Mouse (Mus musculus) frontal cortex, postnatal 10 days (tissue): ENCODE measurements around the gene St6galnac3.

Experiments used
- DNase-seq, 2 experiments: peaks; one replicate each; pipeline ENCODE4 v3.0.0; 2022; ENCODE audit warnings: low spot score in 2 of 2, mixed read lengths in 1 of 2

The St6galnac3 gene

DNA sequence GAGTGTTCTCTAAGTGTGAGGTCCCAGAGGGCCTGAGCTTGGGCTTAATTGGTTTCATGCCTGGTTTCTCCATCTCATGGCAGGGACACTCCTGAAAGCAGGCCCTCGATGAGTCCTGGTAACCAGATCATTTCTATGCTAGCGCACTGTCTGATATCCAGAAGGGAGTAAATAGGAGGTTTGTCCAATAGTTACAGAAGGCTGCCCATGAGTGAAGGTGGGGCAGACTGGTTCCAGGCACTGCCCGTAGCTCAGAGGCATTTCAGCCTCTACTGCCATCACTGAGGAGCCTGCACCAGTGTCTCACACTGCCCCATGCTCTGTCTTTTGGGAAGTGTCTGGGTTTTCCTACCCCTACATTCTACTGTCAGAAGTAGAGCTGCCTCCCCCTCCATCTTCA lies 72.1 kb downstream of the St6galnac3 start:
- DNase-seq: no peak

DNA sequence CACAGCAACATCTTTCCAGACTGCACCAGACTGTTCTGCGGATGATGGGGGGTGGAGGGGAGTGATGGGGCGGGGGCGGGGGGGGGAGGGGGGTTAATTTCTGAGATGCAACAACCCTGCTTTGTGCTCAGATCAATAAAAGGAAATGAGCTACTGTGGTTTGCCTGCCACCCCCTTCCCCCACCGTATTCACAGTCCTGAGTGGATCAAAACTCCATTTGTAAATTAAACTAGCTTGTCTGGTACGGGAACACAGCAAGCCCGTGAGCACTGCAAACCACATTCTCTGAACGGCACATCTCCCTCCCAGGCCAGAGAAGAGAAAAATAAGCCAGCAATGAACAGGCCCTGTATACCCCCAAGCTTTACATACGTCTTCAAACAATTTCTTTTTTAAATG lies 76.3 kb downstream of the St6galnac3 start:
- no peak for DNase-seq

DNA sequence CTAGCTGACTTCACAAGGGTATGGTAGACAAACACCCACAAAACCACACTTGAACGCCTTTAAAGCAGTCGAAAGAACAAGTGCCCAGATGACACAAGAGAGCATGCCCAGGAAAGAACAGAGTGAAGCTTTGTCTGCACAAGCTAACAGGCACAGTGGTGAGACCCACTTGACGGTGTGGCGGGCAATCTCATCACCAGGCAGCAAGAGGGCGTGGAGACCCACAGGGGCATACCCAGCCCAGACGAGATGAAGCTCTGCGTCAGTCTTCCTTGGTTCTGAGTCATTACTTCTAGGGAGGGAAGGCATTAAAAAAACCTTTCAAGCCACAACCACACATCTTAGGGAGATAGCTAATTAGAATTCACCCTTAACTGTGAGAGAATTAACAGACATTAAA lies 79.2 kb downstream of the St6galnac3 start:
- no peak for DNase-seq

DNA sequence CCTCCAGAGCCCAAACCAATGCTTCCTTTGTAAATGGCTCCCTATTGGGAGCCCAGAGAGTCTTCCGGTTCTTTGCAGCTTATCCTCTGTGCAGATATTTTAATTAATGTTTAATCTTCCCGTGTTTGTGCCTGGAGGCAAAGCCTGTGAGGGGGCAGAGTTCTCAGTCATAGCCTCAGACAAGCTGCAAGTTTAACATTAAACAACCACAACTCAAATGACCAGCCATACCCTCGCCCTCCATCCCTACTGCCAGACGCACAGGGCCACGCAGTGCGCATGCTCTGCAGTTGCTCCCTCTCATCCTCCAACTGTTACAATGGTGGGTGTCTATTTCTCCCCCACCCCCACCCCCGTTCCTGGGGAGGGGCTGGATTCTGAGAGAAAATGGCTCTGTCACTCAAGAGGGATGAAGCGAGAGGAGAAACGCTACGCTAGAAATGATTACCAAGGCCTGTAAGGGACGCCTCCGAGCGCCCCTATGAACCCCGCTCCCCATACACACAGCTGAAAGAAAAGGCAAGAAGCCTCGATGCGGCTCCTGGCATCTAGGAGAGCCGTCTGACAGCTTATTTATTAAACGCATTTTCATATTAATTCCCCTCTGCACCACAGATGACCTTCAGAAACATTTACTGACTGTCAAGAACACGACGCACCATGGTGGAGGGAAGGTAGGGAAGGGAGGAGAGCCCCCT lies 81.0 kb downstream of the St6galnac3 start:
- DNase-seq: no peak

DNA sequence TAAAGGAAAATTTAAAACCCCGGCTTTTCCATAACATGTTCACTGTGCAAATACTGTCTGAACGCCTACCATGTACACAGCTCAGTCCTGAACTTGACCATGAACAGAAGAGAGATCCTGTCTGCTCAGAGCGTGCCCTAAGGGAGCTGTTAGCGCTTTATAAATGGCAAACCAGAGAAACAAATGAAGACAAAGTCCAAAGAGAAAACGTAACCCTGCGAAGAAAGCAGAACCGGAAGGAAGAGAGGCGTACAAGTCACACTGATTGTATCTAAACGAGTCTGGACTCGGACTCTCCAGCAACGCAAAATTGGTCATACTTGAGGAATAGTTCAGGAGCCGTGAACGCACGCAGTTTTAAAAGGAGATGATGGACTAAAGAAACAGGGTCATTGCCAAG lies 82.1 kb downstream of the St6galnac3 start:
- no peak for DNase-seq

DNA sequence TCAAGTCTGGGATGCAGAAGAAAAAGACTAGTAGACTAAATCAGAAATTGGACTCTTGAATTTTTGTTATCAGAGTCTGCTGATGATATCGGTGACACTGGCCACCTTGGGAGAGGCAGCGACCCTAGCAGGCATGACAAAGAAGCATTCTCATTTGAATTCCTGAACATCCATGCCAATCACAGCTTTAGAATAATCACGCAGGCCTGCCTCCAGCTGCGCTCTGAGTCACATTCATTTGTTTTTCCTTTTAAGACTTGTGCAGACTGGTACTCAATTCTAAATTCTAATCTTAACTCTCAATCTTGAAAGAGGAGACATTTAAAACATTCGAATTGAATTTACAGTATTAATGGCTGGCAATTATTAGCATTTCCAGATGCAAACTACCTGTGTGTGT lies 83.2 kb downstream of the St6galnac3 start:
- DNase-seq: no peak

DNA sequence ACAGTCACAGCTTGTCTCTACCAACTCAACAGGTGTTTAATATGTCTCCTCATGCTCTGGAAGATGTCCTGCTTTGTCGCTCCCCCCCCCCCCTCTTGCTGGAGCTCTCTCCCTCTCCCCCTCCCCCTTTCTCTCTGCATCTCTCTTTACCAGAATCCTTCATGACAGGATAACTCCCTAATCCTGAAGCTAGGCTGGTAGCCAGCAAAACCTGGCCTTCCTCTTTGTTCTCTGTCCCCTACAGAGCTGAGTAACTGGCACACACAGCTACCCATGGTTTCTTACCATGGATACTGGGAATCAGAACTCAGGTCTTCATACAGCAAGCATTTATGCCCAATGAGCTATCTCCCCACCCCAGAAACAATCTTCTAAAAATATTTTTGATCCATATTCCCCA lies 87.6 kb downstream of the St6galnac3 start:
- no peak for DNase-seq

DNA sequence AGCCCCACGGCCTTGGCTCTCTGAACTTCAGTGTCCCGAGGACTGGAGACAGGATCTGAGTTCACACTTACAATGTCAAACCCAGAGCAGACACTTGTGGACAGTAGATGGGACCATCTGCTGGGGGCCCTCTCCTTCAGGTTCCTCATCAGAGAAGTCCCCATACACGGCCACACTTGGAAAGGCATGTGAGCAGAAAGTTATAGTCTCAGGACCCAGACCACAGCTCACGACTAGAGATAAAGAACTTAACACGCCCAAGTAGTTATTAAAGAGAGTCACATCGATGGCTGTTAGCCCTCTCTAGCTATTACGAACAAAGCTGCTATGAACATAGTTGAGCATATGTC lies 88.2 kb downstream of the St6galnac3 start:
- DNase-seq: no peak

DNA sequence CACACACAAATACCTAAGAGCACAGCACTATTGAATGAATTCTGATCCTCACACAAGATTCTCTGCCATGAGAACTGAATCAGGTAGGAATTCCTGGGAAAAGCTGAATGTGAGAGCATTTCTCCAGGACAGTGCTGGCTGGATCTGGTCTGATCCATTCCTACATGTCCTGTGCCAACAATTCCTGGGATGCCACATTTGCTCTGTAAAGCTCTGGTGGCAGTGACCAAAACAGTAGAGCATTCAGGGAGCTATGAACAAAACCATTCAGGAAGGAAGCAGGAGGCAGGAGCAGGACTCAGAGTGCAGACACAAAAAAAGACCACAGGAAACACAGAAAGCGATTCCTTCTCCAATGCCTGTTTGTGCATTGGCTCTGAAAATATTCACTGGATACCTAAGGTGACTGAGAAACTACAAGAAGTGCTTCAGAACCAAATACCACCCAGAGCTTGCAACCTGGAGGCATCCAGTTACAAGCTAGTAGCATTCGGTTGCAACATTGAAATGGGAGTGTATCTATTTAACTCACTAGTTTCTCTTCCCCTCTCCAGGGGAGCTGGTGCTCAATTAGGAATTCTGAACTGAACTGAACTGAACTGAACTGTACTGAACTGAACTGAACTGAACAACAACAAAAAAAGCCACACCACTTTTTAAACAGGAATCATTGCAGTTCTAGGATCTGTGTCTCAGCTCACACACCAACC lies 88.7 kb downstream of the St6galnac3 start:
- no peak for DNase-seq

DNA sequence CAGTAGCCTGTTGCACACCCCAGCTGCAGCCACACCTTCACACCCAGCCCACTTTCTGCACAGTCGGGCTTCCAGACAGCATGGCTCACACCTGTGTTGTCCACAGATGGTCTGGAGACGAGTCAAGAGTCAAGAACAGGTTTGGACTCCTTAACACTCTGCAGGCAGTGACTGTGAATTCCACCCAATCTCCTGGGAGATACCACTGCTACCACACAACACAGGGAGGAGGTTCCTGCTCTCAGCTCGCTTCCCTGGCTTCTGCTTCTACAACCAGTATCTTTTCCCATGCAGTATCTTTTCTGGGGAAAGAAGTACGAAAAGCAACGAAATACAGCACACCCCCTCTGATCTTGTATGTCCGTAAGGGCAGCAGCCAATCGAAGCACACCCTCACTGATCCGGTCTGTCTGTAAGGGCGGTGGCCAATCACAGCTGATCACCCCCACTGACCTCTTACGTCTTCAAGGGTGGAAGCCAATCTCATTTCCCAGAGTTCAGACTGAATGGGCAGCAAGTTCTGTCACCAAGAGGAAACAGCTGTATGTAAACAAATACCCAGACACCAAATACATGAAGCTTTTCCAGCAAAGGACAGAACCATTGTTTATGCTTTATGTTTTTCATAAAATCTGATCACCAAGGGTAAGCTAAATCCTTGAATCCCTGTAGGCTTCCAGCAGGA lies 92.8 kb downstream of the St6galnac3 start:
- DNase-seq: no peak

DNA sequence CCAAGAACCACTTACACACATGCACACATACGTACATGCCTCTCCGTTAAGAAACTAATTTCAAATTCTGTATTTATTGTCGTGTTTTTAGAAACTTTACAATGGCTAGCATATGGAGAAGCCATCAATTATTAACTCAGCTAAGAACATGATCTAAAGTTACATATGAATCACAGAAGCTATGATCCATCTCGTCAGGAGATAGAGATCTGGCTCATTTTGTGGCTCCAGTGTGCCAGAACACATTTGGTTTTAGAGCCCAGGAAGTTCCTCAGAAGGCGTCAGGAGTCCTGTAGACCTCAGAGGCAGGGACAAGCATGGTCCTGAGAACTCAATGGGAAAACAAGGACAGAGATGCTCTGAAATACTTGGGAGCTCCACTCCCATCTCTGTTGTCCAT lies 98.7 kb downstream of the St6galnac3 start:
- no peak for DNase-seq

DNA sequence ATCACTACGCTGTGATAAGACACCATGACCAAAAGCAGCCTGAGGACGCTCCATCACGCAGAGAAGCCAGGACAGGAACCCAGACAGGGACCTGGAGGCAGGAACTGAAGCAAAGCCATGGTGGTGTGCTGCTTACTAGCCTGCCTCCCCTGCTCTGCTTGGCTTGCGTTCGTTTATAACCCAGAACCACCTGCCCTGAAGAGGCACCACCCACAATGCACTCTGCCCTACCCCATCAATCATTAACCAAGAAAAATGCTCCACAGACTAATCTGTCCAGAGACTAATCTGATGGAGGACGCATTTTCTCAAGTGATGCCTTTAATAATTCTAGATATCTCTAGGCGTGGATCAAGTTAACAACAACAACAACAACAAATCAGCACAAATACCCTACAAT lies 106.0 kb downstream of the St6galnac3 start:
- no peak for DNase-seq

DNA sequence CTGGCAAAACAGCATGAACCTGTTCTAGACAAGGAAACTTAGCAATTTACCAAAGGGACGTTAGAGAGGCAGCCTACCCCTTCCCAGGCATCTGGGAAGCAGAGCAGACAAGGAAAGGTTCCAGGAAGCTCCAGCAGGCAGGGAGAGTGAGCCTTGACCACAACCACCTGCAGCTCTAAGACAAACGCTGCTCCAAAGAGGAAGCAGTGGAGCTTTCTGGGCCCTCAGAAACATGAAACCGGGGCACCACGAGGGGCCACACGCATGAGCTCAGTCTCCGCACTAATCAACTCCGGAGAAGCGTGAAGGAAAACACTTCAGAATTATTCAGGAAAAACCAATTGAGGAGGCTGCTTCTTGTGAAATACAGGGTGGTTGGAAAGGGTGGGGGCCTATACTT lies 108.1 kb downstream of the St6galnac3 start:
- DNase-seq: no peak

DNA sequence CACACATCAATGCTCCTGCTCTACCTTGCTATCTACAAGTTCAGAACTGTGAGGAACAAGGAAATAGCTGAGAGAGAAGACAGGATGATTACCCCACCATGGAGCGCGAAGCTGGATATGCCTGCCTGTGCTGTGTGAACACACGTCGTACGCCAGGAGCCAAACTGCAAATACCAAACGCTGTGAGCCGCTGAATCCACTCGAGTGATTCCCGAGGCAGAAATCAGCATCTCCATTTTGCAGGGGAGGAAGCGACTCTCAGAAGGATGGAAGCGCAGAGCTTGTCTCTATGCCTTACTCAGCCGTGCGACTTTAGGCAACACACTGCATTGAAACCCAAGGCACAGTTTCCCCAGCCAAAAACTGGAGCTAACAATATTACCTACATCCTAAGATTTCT lies 114.7 kb downstream of the St6galnac3 start:
- DNase-seq: no peak

DNA sequence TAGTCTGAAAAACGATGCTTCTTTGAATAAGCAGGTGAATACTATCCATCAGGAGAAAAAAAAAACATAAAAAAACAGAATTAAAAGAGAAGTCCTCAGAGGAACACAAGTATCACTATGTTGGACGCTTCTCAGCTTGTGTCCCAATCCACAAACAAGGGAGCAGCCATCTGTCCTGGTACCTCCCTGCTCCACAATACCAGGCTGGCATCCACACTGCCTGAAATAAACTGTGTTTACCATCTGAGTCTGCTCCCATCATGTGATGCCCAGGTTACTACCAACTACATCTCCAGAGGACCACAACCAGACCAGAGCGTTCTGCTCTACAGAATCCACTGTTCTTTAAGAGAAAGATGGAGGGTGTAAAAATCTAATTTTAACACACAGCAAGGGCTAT lies 118.6 kb downstream of the St6galnac3 start:
- DNase-seq: no peak

DNA sequence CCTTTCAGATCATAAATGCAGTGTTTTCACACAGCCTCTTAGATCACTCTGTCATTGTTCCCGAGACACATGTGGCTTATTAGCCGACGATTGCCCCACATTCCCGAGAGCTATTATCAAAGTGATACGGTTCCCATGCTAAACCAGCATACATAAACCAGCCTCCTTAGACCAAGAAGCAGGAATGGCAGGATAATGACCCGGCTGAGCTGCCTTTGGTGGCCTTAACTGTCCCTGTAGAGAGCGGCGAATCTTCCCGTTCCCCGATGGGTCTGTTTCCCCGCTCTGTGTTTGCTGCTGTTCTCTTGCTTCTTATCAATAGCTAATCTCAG lies 119.2 kb downstream of the St6galnac3 start:
- no peak for DNase-seq

DNA sequence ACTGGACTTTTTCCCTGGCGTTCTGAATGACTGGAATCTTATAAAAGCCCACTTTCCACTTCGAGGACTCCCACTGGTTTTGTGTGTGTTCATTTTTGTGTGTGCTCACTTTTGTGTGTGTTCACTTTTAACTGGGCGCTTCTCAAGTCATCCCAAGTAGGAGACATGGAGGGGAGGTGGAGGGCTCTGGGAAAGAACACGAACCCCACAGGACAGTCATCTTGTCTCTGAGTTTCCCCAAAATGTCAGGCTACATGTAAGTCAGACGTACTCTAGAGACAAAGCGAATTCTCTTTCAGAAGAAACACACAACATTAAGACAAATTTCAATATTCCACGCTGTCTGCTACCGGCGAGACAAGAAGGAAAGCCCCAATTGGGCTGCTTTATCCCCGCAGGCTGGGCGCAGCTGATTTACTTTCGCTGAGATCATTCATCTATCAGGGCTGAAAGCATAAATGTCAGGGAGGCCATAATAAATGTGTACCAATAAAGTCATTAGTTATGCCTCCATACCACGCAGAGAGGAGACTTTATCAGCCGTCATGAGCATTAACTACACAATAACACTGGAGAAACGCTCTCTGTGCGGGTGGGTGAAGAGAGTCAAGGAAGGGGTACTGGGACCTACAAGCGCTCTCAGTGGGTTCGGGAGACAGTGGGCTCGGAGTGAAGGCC lies 119.7 kb downstream of the St6galnac3 start:
- DNase-seq: no peak

DNA sequence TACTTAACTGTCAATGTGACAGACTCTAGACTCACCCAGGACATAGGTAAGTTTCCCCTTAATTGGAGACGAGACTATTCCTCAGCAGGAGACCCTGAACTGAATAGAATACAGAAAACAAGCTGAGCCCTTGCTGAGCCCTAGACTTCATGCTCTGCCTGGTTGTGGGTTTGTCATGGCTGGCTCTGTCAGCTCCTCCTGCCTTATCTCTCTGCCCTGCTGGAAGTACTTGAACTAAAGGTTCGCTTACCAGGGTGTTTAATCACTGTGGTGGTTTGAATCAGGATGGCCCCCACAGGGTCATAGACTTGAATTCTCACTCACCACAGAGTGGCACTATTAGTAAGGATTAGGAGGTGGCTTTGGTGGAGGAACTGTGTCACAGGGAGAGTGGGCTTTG lies 125.8 kb downstream of the St6galnac3 start:
- DNase-seq: no peak

DNA sequence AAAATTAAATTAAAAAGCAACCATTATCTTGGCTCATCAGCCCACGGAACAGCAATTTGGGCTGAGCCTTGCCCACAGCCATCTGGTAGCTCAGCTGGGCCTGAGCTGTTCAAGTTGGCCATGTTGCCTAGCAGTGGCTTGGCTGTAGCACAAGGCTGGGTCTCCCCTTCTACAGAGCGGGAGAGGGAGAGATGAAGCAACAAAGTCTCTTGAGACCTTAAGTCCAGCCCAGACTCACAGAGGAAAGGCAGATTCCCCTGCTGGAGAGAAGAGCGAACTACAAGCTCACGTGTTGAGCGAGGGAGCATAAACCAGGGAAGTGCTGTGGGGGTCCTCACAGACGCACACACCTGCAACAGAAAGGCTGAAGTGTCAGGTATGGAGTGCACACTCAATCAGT lies 126.3 kb downstream of the St6galnac3 start:
- no peak for DNase-seq

DNA sequence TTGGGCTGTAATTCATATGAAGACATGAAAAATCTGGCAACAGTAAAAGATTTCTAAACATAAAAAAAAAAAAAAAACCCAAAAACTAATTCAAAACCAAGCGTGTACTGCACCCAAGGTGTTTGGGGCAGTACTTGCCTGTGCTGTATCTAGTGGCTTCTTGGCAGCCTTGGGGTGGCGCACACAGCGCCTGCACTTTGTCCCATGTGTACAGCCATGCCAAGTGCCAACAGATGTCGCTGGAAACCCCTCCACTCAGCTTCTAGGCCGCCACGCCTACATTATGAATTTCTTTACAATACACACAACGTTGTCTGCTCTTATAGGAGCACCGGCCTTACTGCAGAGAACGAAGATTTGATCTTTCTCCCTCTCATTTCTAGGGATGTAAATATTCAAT lies 130.4 kb downstream of the St6galnac3 start:
- DNase-seq: no peak

DNA sequence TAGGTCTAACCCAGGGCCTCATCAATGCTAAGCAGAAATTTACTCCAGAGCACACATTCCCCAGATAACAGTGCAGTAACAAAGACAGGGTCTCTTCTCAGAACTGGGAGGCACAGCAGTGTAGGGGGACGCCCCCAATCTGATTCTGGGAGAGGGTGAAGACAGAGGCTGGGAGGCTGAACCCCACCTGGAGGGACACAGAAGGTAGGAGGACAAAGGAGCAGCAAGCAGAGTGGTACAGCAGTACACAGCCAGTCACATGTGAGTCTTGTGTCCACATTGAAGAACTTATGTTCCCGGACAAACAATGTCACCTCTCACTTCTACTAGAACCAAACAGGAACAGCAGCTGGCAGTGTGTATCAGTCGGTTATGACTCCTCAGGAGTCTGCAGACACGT lies 131.0 kb downstream of the St6galnac3 start:
- no peak for DNase-seq

DNA sequence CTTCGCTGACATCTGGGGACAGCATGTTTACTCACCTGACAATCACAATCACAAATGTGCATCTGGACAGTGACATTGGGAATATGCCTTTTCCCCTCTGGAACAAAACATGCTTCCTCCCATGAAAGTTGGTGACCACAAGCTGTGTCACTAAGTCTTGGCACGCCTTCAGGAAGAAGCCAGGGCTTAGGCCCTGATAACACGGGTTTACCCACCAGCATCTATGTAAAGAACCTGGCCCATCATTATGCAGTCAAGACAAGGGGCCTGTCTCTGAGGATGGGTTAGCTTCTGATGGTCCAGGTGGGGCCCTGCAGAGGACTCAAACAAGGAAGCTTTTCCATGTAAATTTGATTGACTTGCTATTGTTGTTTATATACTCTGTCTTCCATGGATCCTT lies 131.9 kb downstream of the St6galnac3 start:
- no peak for DNase-seq

DNA sequence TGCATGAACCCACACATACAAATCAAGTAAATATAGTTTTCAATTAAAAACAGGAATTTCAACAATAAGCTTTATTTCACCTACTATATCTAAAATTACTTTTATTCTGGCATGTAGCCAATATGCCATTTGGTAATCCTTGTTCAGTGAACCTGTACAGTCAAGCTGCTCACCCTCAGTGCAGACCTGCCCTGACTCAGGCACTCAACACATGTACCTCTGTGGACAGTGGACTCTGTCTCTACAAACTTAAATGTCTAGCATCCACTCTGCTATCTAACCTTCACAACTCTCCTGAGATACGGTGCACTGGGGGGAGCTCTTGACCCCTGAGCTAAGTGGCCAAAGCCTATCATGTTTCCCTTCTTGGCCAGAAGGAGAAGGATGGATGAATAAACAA lies 137.4 kb downstream of the St6galnac3 start:
- DNase-seq: no peak
